Mouse (Mus musculus) forebrain, embryonic 12.5 days (tissue): ENCODE measurements around the gene Fbrsl1. TPM values are rescaled to one million over a fixed set of nuclear protein-coding genes. Genes with fewer than 3 reads are reported as not detected.
A peak's percentile ranks its signal among the peaks of the same experiment; 100 is the strongest.
"Not testable (repeated sequence)": the region's sequence is repeated elsewhere in the genome, so short reads cannot be mapped to it uniquely, and the experiment has no call there.

Experiments used
- ATAC-seq: fragments of 200-750 bp; cut with Nextera tagmentation; 2 replicates; pipeline ENCODE4 v1.8.0; 2017; ENCODE audit warnings: moderate TSS enrichment; ENCODE audit not compliant: low FRiP score
- H3K27ac ChIP-seq: fragments of 300-500 bp; sonication (generic); 2 replicates; pipeline ENCODE4 v1.5.1; 2016; ENCODE audit warnings: mild to moderate bottlenecking
- H3K27me3 ChIP-seq: fragments of 300-500 bp; sonication (generic); 2 replicates; pipeline ENCODE4 v1.6.1; 2016; ENCODE audit warnings: mild to moderate bottlenecking
- H3K36me3 ChIP-seq: fragments of 300-500 bp; sonication (generic); replicated peaks from 2 replicates; pipeline ENCODE4 v1.6.1; 2016; ENCODE audit warnings: mild to moderate bottlenecking
- H3K4me1 ChIP-seq: fragments of 300-500 bp; sonication (generic); 2 replicates; pipeline ENCODE4 v1.6.1; 2016
- H3K4me2 ChIP-seq: fragments of 300-500 bp; sonication (generic); 2 replicates; pipeline ENCODE4 v1.6.1; 2016; ENCODE audit warnings: mild to moderate bottlenecking, moderate library complexity
- H3K4me3 ChIP-seq: fragments of 300-500 bp; sonication (generic); replicated peaks from 2 replicates; pipeline ENCODE4 v1.5.1; 2016; ENCODE audit warnings: mild to moderate bottlenecking
- H3K9ac ChIP-seq: fragments of 300-500 bp; sonication (generic); 2 replicates; pipeline ENCODE4 v1.6.1; 2016; ENCODE audit warnings: mild to moderate bottlenecking
- H3K9me3 ChIP-seq: fragments of 300-500 bp; sonication (generic); 2 replicates; pipeline ENCODE4 v1.6.1; 2016
- WGBS: fragments of 180-500 bp; shearing (Covaris S2); methylation state at CpG from one replicate; pipeline ENCODE4 v1.1.7; 2016; 5-methylcytosine and 5-hydroxymethylcytosine counted together
- polyA plus RNA-seq: library from polyadenylated mRNA; unstranded; fragments of >200 nt; fragmentation: Nextera tagmentation; extraction: Ambion mirVana; gene quantifications from 2 replicates; pipeline ENCODE4 v1.2.1, GENCODE M21; 2016

The Fbrsl1 gene
- polyA plus RNA-seq, 1 experiment from 2014 or later = 39.8 TPM

DNA sequence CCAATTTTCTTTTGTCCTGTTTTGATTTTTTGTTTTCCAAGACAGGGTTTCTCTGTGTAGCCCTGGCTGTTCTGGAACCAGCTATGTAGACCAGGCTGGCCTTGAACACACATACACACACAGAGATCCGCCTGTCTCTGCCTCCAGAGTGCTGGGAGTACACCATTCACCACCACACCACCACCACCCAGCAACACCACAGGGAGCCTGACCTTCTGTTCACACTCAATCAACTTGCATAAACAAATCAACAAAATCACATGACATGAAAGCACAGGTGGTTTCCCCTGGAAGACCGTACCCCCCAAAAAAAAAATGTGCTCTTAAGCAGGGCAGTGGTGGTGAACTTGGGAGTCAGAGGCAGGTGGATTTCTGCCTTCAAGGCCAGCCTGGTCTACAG is 3.8 kb downstream of the Fbrsl1 start:
- H3K27ac ChIP-seq = no peak overlapping the region
- no peak for ATAC-seq
- H3K27me3 ChIP-seq = peaks cover 6% of the 10 kb centered on the region
- no peak overlapping the region for H3K9ac ChIP-seq
- WGBS = 90% methylated on average over 2 of the region's 2 CpGs
- H3K9me3 ChIP-seq = no peaks in the 10 kb centered on the region
- H3K4me1 ChIP-seq = peaks cover 32% of the 10 kb centered on the region
- H3K4me2 ChIP-seq = no peak overlapping the region
- no peak overlapping the region for H3K4me3 ChIP-seq
- no peaks in the 10 kb centered on the region for H3K36me3 ChIP-seq

DNA sequence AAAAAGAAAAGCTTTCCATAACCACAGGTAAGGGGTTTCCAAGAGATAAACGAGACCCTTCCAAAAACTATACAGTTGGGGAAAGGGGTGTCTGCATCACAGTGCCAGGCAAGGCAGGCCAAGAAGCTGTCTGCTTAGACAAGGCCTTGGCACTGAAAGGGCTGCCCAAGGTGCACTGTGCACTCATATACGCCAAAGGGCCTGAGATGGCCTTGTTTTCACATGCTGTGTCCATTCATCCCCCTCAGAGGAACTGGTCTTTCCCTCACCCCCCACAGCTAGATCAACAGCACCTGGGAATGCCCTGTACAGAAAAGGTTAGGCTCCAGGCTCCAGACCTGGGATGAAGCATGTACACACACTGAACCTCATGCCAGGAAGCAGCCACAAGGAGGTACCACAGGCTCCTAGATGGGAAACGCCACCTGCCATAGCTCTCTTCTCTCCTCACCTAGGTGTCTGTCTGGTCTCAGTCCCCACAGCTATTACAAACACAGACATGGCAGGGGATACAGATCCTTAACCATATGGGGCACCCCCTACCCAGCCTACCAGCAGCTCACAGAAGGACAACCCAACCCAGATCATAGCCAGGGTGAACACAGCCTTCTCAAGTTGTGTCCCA is 5.2 kb downstream of the Fbrsl1 start:
- 94% methylated on average over 3 of the region's 3 CpGs for WGBS
- no peak overlapping the region for H3K4me3 ChIP-seq
- H3K36me3 ChIP-seq = no peaks in the 10 kb centered on the region
- no peaks in the 10 kb centered on the region for H3K9me3 ChIP-seq
- no peak overlapping the region for H3K27ac ChIP-seq
- no peak for ATAC-seq
- H3K4me2 ChIP-seq = no peak overlapping the region
- 0 out of 2 replicates have a peak overlapping the region, but pooled peaks have one; percentile 13 for H3K9ac ChIP-seq
- no peaks in the 10 kb centered on the region for H3K27me3 ChIP-seq
- peaks cover 42% of the 10 kb centered on the region for H3K4me1 ChIP-seq

DNA sequence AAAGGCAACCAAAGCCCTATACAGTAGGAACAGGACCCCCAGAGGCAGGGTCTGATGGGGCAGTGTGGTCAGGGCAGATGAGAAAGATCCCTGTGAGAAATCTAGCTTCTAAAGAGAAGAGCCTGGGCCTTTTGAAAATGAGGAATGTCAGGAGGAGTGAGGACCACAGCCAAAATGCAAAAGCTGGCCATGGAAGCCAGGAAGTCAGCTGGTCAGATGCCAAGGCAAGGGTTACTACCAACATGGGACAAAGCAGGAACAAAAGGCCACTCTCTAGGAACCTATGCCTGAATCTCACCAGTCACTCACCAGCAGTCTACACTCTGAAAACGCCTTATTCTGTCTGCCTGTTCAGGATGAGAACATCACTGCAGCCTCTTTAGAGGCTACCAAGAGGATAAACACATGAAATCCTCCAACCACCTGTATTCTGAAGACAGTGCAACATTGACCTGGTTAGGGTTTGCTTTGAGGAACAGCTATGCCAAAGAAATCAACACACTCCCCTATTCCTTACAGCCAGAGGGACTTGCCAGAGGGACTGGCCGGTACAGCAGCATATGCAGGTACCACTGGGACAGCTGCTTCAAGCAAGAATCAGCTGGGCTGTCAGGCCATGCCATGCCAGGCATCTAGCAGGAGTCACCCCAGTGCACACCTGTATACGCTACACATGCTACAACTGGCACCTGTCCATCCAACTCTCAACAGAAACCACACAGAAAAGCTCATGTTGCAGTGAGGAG is 8.6 kb downstream of the Fbrsl1 start:
- Histone ChIP-seq H3K9me3 (no peaks in the 10 kb centered on the region), H3K27me3 (no peaks in the 10 kb centered on the region), H3K4me3 (no peak overlapping the region), H3K4me2 (no peak overlapping the region), H3K9ac (no peak overlapping the region), H3K36me3 (no peaks in the 10 kb centered on the region), H3K4me1 (peaks cover 34% of the 10 kb centered on the region), H3K27ac (no peak overlapping the region)
- WGBS = 79% methylated on average over 3 of the region's 3 CpGs
- ATAC-seq = no peak

DNA sequence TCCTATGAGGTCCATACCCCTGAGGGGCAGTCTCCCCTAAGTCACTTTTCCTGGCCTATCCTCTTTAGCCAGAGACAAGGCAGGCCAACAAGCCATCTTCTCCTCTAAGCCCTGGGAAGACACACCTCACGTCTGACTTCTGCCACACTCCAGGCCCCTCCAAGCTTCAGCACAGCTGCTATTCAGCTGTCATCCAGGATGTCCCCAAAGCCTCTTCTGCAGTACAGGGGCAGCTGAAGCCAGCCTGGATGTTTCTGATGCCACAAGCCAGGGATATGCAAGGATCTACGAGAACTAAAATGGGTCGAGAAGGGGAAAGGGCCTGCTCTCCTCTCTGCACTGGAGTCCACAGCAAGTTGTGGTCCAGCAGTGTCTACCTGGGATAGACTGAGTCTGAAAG is 9.7 kb downstream of the Fbrsl1 start:
- ATAC-seq = no peak
- WGBS = 80% methylated on average over 3 of the region's 3 CpGs
- no peaks in the 10 kb centered on the region for H3K9me3 ChIP-seq
- H3K9ac ChIP-seq = no peak overlapping the region
- no peak overlapping the region for H3K4me2 ChIP-seq
- peaks cover 30% of the 10 kb centered on the region for H3K4me1 ChIP-seq
- H3K27ac ChIP-seq = no peak overlapping the region
- H3K27me3 ChIP-seq = no peaks in the 10 kb centered on the region
- H3K36me3 ChIP-seq = no peaks in the 10 kb centered on the region
- H3K4me3 ChIP-seq = no peak overlapping the region

DNA sequence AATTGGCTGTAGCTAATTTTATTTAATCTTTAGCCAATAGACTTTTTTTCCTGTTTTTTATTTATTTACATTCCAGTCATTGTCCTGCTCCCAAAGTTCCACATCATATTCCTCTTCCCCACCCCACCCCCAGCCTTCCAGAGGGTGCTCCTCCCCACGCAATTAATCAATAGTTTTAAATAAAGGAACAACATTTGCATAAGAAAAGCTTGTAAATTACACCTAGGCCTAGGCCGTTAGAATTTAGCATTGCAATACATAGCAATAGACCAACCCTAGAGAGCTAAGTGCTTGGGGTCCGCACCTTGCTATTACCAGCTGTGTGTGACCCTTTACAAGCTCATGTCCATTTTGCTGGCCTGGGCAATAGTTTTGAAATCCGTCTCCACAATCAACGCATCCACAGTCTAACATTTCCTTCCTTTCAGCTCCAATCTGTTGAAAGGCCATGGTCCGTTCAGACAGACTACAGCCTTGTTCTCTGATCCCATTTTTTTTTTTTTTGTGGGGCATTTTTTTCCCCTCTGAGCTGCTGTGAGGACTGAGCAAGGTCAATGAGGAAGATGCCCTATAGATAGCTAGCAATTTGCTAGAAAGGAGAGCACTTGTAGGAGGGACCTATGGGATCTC is 10.6 kb downstream of the Fbrsl1 start:
- peaks cover 27% of the 10 kb centered on the region for H3K4me1 ChIP-seq
- ATAC-seq = no peak
- WGBS = 33% methylated on average over 6 of the region's 6 CpGs
- H3K9me3 ChIP-seq = no peaks in the 10 kb centered on the region
- H3K36me3 ChIP-seq = peaks cover 2% of the 10 kb centered on the region; the same call in 1 of the 2 replicates
- no peak overlapping the region for H3K4me2 ChIP-seq
- H3K9ac ChIP-seq = no peak overlapping the region
- no peaks in the 10 kb centered on the region for H3K27me3 ChIP-seq
- no peak overlapping the region for H3K27ac ChIP-seq
- H3K4me3 ChIP-seq = no peak overlapping the region

DNA sequence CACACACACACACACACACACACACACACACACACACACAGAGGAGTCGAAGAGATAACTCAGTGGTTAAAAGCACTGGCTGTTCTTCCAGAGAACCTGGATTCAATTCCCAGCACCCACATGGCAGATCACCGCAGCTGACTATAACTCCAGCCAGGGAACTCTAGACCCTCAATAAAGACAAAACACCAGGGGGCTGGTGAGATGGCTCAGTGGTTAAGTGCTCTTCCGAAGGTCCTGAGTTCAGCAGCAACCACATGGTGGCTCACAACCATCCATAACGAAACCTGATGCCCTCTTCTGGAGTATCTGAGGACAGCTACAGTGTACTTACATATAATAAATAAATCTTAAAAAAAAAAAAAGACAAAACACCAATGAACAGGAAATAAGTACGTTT is 12.1 kb downstream of the Fbrsl1 start:
- H3K4me1 ChIP-seq = peaks cover 27% of the 10 kb centered on the region
- not testable (repeated sequence) for H3K4me2 ChIP-seq, ATAC-seq, H3K9me3 ChIP-seq, H3K9ac ChIP-seq, H3K4me3 ChIP-seq, H3K27me3 ChIP-seq, H3K27ac ChIP-seq
- H3K36me3 ChIP-seq = peaks cover 18% of the 10 kb centered on the region
- WGBS = 72% methylated on average over 5 of the region's 5 CpGs

DNA sequence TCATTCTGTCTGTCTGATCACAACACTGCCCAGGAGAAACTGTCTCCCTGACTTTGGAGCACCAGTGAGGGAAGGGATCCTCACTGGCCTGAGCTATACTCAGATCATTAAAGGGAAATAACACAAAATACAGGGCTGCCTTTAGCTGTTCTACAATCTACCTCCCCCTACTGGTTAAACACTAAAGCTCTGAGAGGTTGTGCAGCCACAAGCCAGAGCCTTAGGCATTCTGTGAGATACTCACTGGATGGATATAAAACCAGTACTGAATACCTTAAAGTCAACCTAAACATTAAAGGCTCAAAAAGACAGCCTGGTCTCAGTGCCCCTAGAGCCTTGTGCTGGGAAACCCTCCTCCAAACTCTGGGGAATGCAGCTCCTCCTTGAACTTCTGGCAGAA is 13.5 kb downstream of the Fbrsl1 start:
- Histone ChIP-seq H3K9ac (no peak overlapping the region), H3K9me3 (no peaks in the 10 kb centered on the region), H3K4me1 (peaks cover 27% of the 10 kb centered on the region), H3K27ac (no peak overlapping the region), H3K36me3 (peaks cover 31% of the 10 kb centered on the region), H3K4me2 (no peak overlapping the region), H3K27me3 (no peaks in the 10 kb centered on the region), H3K4me3 (no peak overlapping the region)
- 0 out of 2 replicates have a peak, but pooled peaks have one; percentile 53 for ATAC-seq

DNA sequence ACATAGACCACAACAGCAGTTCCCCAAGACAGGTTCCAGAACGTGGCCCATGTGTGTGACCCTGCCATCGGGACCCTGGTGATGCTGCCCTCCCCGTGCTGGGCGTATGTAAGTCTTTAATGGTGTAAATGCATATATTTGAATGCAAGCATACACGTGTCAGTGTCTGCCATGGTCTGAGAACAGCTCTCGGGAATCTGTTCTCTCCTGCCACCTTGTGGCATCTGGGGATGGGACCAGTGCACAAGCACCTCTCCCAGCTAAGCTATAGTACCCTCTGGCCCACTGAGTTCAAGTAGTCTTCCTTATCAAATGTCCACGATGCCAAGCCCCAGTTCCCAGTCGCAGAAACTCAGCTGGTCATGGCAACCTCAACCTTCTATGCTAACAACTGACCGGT is 19.3 kb downstream of the Fbrsl1 start:
- H3K9ac ChIP-seq = no peak overlapping the region
- WGBS = 33% methylated on average over 9 of the region's 9 CpGs
- ATAC-seq = peak; percentile 94
- no peaks in the 10 kb centered on the region for H3K27me3 ChIP-seq
- H3K4me2 ChIP-seq = no peak overlapping the region
- peaks cover 31% of the 10 kb centered on the region for H3K36me3 ChIP-seq
- H3K9me3 ChIP-seq = no peaks in the 10 kb centered on the region
- H3K4me3 ChIP-seq = no peak overlapping the region
- peaks cover 8% of the 10 kb centered on the region for H3K4me1 ChIP-seq
- H3K27ac ChIP-seq = no peak overlapping the region

DNA sequence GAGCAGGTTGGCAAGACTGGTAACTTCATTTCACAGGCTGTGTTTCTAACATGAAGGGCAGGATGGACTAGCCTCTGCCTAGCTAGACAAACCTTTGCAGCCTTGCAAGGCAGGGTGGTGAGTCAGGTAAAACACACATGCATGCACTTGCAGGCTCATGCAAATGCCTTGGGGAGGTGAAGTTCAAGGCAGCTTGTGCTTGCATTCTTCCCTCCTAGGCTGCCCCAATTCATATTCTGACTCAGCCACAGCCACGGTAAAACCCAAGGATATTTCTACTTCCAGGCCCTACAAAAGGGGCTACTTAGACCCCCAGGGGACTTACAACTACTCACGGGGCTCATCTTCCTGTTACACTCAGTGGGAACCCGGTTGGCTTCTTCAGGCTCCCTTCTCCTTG is 20.0 kb downstream of the Fbrsl1 start:
- WGBS = 87% methylated on average over 3 of the region's 3 CpGs
- Histone ChIP-seq H3K36me3 (peaks cover 31% of the 10 kb centered on the region), H3K4me1 (peaks cover 8% of the 10 kb centered on the region), H3K9ac (no peak overlapping the region), H3K4me2 (no peak overlapping the region), H3K4me3 (no peak overlapping the region), H3K9me3 (no peaks in the 10 kb centered on the region), H3K27me3 (no peaks in the 10 kb centered on the region), H3K27ac (no peak overlapping the region)
- ATAC-seq = no peak

DNA sequence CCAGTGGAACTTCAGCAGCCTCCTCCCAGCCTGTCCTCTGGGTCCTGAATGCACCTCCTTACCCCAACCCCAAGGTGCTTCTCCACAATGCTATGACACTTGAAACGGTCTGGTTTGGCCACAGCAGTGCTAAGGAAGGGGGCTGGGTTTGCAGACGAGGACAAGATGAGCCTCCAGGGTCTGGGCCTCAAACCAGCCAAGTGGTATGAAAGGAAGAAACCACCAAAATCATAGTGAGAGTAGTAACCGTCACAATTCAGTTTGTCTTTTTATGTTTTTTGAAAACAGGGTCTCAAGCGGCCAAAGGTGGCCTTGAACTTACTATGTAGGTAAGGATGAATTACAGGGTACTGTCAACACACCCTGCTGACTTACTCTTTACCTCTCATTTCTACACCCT is 23.1 kb downstream of the Fbrsl1 start:
- Histone ChIP-seq H3K4me3 (no peak overlapping the region), H3K36me3 (peaks cover 4% of the 10 kb centered on the region; the same call in 1 of the 2 replicates), H3K27ac (no peak overlapping the region), H3K9me3 (no peaks in the 10 kb centered on the region), H3K4me1 (peaks cover 8% of the 10 kb centered on the region), H3K27me3 (no peaks in the 10 kb centered on the region), H3K4me2 (no peak overlapping the region), H3K9ac (no peak overlapping the region)
- WGBS = 87% methylated on average over 4 of the region's 4 CpGs
- ATAC-seq = no peak

DNA sequence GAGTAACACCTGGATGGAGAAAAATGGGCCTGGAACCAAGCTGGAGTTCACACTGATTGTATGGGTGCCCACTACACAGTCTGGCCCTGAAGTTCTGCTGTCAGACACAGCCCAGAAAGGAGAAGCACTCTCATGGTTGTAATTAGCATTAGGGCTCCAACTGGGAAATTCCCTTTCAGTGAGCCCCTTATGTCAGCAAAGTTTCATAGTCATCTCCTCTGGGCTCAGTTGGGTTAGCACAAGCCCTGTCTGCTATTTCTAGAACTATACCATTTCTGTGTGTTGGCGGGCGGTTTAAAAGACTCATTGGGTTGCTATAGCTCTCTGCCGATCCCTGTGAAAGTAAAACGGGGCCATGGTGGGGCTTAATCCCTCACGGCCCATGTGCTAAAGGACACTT is 24.1 kb downstream of the Fbrsl1 start:
- WGBS = 78% methylated on average over 5 of the region's 5 CpGs
- Histone ChIP-seq H3K27me3 (no peaks in the 10 kb centered on the region), H3K9ac (no peak overlapping the region), H3K27ac (no peak overlapping the region), H3K9me3 (no peaks in the 10 kb centered on the region), H3K4me2 (no peak overlapping the region), H3K4me1 (peaks cover 10% of the 10 kb centered on the region), H3K36me3 (no peaks in the 10 kb centered on the region; the same call in 1 of the 2 replicates), H3K4me3 (no peak overlapping the region)
- no peak for ATAC-seq

DNA sequence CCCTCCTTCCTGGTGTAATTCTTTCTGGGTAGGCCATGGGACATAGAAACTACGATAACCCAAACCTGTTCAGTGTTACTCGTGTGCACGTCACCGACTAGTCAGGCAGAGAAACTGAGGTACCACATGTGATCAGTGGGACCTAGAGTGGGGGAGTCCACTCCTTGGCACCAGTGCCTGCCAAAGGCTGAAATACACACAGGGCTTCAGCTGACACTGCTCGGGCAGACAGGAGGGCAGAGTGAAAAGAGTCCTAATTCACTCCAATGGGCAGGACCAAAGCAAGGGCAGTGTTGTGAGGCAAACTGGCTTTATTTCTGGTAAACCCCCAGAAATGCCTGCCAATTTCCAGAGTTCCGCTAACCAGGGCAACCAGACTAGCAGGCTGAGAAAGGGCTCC is 26.9 kb downstream of the Fbrsl1 start:
- no peak overlapping the region for H3K27ac ChIP-seq

More for the DNA sequence above, 26.9 kb downstream of the Fbrsl1 start:
- no peak overlapping the region for H3K4me3 ChIP-seq
- no peaks in the 10 kb centered on the region; the same call in 1 of the 2 replicates for H3K36me3 ChIP-seq
- 88% methylated on average over 6 of the region's 6 CpGs for WGBS
- no peaks in the 10 kb centered on the region for H3K9me3 ChIP-seq
- no peak for ATAC-seq
- no peaks in the 10 kb centered on the region for H3K27me3 ChIP-seq
- no peak overlapping the region for H3K9ac ChIP-seq
- peaks cover 30% of the 10 kb centered on the region for H3K4me1 ChIP-seq
- H3K4me2 ChIP-seq = no peak overlapping the region
